Mouse (Mus musculus): ENCODE measurements around the gene Tns3.
A peak's percentile ranks its signal among the peaks of the same experiment; 100 is the strongest.
"Not testable (repeated sequence)": the region's sequence is repeated elsewhere in the genome, so short reads cannot be mapped to it uniquely, and the experiment has no call there.

Gene Tns3

GRCm38 (mm10) chr11:8572762-8573161 lies 91.6 kb downstream of the Tns3 start:
- no peak for DNase-seq

GRCm38 (mm10) chr11:8569232-8570028 lies 94.9 kb downstream of the Tns3 start:
- no peak for DNase-seq

GRCm38 (mm10) chr11:8568829-8569228 lies 95.5 kb downstream of the Tns3 start:
- DNase-seq, result no peak

- no peak for DNase-seq
These were observed 98.0 kb downstream of the Tns3 start for GRCm38 (mm10) chr11:8566250-8566853.

- DNase-seq, result no peak
These were observed 105.5 kb downstream of the Tns3 start for GRCm38 (mm10) chr11:8558761-8559282.

- peak; percentile 41 to 58 for DNase-seq
These were observed 106.1 kb downstream of the Tns3 start for GRCm38 (mm10) chr11:8558258-8558657.

- DNase-seq, result peak; percentile 56 to 73
These were observed 107.3 kb downstream of the Tns3 start for GRCm38 (mm10) chr11:8557006-8557405.

- DNase-seq, result no peak
These were observed 112.6 kb downstream of the Tns3 start for GRCm38 (mm10) chr11:8551710-8552109.

GRCm38 (mm10) chr11:8547661-8548060 lies 116.7 kb downstream of the Tns3 start:
- DNase-seq, result no peak

GRCm38 (mm10) chr11:8545798-8546197 lies 118.5 kb downstream of the Tns3 start:
- DNase-seq, result peak in 1 of 2 experiments; percentile 33

DNA sequence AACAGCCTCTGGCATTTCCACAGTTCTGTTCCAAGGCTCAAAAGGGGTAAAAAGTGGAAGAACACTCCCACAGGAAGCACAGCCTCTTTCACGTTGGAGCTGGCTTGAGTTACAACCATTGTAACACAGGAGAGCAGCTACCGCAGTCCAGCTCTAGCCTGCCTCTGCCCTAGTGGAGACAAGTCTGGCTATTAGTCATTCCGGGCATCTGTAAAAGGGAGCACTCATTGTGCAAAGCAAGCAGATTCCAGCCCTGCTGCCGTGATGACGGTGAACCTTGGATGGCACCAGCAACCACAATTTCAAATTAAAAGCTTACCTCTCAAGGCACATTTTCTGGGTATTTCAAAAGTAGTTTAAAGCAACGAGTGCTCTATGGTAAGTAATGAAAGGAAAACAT lies 120.0 kb downstream of the Tns3 start:
- no peak for DNase-seq

GRCm38 (mm10) chr11:8541222-8541815 lies 123.0 kb downstream of the Tns3 start:
- DNase-seq, result no peak

- no peak for DNase-seq
These were observed 124.6 kb downstream of the Tns3 start for GRCm38 (mm10) chr11:8539593-8540265.

DNA sequence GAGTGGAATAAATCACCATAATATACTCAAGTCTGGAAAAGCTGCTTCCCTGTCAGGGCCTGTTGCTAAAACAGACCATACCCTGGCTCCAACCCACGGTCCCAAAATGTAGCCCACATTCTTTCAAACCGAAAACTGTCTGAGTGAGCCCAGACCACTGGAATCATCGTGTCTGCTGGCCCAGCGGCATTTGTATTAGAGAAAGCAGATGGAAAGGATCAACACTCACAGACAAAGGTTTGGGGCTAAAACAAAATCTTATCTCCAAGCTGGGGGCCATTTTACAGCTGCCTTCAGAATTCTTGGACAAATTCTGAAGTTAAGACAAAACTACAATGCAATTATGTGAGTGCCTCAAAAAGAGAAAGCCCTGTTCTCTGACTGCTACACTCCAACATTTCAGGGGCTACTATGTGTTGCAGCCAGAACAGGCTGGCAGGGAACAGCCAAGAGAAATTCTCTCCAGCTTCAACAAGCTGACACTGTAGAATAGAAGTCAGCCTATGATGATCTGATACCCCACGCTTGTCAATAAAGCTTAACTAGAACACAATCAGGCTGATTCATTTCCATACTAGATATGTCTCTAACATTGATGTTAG lies 127.2 kb downstream of the Tns3 start:
- DNase-seq, result no peak

DNA sequence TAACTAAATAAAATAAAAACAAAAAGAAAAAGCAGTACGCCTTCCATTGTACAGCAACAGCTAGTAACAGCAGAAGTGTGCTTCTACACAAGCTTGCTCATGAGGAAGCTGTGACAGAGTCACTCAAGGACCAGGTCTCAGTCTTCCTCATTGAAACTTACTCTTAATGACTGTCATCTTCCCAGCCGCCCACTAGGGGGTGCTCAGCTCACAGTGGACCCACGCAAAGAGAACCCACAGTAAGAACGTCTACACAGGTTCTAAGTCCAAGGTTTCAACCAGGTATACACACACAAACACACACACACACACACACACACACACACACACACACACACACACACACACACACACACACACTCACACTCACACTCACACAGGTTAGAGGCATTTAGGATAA lies 129.4 kb downstream of the Tns3 start:
- DNase-seq, result peak; percentile 88 to 89

- not testable (repeated sequence) for DNase-seq
These were observed 131.6 kb downstream of the Tns3 start for GRCm38 (mm10) chr11:8532771-8533170.

- DNase-seq, result no peak
These were observed 132.1 kb downstream of the Tns3 start for GRCm38 (mm10) chr11:8532112-8532747.

DNA sequence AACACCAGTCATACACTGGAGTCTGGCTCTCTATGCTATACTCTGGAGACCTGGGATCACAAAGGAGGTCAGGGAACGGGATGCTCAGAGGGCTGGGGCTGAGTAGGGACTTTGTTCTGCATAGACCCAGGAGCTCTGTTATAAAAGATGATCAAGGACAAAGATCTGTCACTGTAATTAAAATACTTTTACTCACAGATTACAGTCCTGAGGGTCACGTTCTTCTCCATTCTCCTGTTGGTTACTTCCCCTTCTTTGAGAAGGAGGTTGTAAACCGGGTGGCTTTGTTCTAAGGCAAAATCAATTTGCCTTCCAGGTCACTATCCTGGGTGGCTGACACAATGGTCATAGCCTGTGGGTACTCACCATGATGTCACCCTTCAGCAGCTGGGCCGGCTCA lies 133.8 kb downstream of the Tns3 start:
- DNase-seq, result no peak

DNA sequence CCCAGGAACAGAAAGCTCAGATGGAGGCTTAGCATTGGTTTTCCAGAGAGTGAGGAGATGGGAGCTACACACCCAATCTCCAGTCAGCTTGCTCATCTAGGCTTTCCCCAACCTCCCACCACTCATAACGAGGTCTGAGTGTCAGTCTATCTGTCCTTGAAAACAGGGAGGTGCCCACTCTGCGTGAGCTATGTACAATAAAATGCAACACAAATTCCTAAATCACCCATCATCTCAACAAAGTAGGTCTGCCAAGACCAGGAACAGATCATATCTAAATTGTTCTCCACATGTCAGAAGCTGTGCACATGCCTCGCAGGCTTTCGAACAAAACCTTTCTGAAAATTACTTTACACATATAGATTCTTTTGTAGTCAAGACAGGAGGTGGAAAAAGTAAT lies 134.3 kb downstream of the Tns3 start:
- no peak for DNase-seq

- no peak for DNase-seq
These were observed 138.7 kb downstream of the Tns3 start for GRCm38 (mm10) chr11:8525463-8526145.

DNA sequence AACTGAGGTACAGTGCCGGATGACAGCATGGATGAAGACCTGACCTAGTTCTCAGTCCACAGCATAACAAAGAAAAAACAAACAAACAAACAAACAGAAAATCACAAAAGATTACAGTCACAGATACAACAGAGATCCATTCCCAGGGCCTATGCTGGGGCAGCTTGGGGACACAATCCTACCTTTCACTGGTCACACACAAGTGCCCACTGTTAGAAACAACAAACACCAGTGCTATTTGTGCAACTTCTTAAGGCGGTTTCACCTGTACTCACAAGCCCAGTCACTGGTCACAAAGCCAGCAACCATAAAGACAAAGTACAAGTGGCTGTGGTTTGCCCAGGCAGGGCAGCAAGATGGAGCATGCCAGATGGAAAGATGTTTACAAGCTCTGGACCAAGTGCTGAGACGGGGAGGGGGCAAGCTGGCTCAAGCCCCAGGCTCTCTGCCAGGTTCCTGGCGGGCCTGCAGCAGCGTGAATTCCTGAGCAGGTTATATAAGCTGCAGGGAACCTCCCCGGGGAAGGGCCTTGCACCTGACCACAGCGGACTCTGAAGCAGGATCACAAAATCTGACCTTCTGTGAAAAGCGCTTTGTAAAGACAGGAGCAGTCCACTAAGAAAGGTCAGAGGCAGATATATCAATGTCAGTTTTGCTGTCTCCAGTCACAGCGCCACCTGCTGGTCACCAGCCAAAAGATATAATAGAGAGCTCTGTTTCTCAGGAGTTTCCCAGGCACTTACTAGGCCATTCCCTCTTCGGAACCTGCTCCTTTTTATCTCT lies 140.8 kb downstream of the Tns3 start:
- peak; percentile 93 to 95 for DNase-seq

All from cerebellum, postnatal 14 days (tissue).